Comparison of ENCODE assay signal across 11 mouse cellular contexts in the genomic region with DNA sequence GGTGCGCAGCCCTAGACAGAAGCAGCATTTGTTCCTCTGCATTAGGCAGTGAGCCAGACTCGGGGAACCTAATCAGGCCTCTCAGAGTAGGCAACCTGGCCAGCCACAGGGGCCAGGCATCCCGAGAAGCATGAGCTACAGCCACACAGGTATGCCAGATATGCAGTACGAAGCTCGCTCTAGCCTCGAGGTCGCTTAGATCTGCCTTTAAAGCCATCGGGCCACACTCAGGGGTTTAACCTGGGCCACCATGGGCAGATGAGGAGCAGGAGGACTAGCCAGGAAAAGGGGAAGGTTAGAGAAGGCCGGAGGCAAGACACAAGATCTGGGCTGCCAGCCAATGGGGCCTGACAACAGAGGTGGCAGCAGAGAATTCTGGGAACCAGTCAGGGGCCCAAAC. TPM values are rescaled to one million over a fixed set of nuclear protein-coding genes. Genes with fewer than 3 reads are reported as not detected.
DNase-seq lines count a peak whose midpoint lies in the region; ATAC-seq and TF ChIP-seq lines count a peak whose summit lies in the region.
"Had no signal": no experiment of that assay in that cellular context is flagged by ENCODE, and none has a peak within 500 bp of the region (broad histone marks: within the 10 kb centered on the region; RNA-seq: fewer than 3 reads in every experiment).

No protein-coding gene starts in this region.

- DNase-seq in heart, adult 18-20 months: peak; percentile 62 to 70
- no peak for DNase-seq in heart, adult 8-10 months (ENCODE audit: low spot score)
- peak; percentile 41 for DNase-seq in adrenal gland, postnatal 25 days
- DNase-seq in gastrocnemius, postnatal 10 days: peak; percentile 48
- peak; percentile 54 for DNase-seq in kidney, postnatal 10 days
- DNase-seq in yolk sac, embryonic 10.5 days (ENCODE audit: low spot score): no peak
- no peak for DNase-seq in midbrain, postnatal 0 days (ENCODE audit: low spot score)
- no peak for DNase-seq in frontal cortex, adult 2 months (ENCODE audit: extremely low spot score in 1 of 2, low spot score in 1 of 2)

- no peak overlapping the region for H3K4me3 ChIP-seq in midbrain, postnatal 0 days (ENCODE audit: low read depth, low read length)
- H3K4me3 ChIP-seq: liver, embryonic 15.5 days; neural tube, embryonic 12.5 days had no signal

- no peak for TF ChIP-seq CTCF in midbrain, postnatal 0 days (IDR thresholded peaks at IDR 0.05)

- H3K36me3 ChIP-seq in midbrain, postnatal 0 days (ENCODE audit: insufficient read depth, low read length): peaks cover 10% of the 10 kb centered on the region; the same call in 1 of the 2 replicates

- ATAC-seq in midbrain, postnatal 0 days (ENCODE audit: low FRiP score): no peak
- ATAC-seq: CD4-positive, CD25-positive, alpha-beta regulatory T cell, adult 4 months had no signal

- H3K27ac ChIP-seq in midbrain, postnatal 0 days (ENCODE audit: low read depth, low read length): no peak overlapping the region
- H3K27ac ChIP-seq: liver, embryonic 15.5 days; neural tube, embryonic 12.5 days had no signal

- no peak overlapping the region for H3K9ac ChIP-seq in midbrain, postnatal 0 days (replicated peaks; ENCODE audit: low read length, poor library complexity, severe bottlenecking)
- H3K9ac ChIP-seq: liver, embryonic 15.5 days; neural tube, embryonic 12.5 days had no signal

- H3K4me2 ChIP-seq in midbrain, postnatal 0 days (ENCODE audit: low read depth, low read length, poor library complexity, severe bottlenecking): no peak overlapping the region
- H3K4me2 ChIP-seq: liver, embryonic 15.5 days; neural tube, embryonic 12.5 days had no signal

- no peaks in the 10 kb centered on the region for H3K4me1 ChIP-seq in midbrain, postnatal 0 days (ENCODE audit: insufficient read depth, low read length)
- H3K4me1 ChIP-seq: neural tube, embryonic 12.5 days had no signal

- H3K9me3 ChIP-seq in midbrain, postnatal 0 days (ENCODE audit: low read length): no peaks in the 10 kb centered on the region
- H3K9me3 ChIP-seq: liver, embryonic 15.5 days; neural tube, embryonic 12.5 days had no signal

- H3K27me3 ChIP-seq in midbrain, postnatal 0 days (ENCODE audit: insufficient read depth, low read length): no peaks in the 10 kb centered on the region
- H3K27me3 ChIP-seq: liver, embryonic 15.5 days; neural tube, embryonic 12.5 days had no signal

- WGBS in midbrain, postnatal 0 days: 91% methylated on average over 9 of the region's 9 CpGs

RNA-seq across cellular contexts. Expression of a gene that starts 22.1 kb away (rescaled TPM):
- 10 to 100 TPM; 65.2 to 73.3 TPM for total RNA-seq in heart, adult 18-20 months (2021)
- total RNA-seq in heart, adult 8-10 months (2022): 10 to 100 TPM; 52.4 to 81.0 (median 72.0) TPM
- 85.6 and 98.2 TPM in 2 replicates for total RNA-seq in adrenal gland, postnatal 25 days (2021)
- total RNA-seq in gastrocnemius, postnatal 10 days (2021): 10 to 100 TPM; 70.7 to 83.8 TPM
- total RNA-seq in midbrain, postnatal 0 days (2014; rRNA removed): 74.8 and 91.0 TPM in 2 replicates
- polyA plus RNA-seq in midbrain, postnatal 0 days (2015; fragmentation: Nextera tagmentation; extraction: Ambion mirVana): 108 and 110 TPM in 2 replicates
- 59.1 and 59.3 TPM in 2 replicates for polyA plus RNA-seq in frontal cortex, adult 2 months (2012; rRNA removed)

Comparison
In these comparisons a context has a peak if more than half of its experiments do, and no peak if none do; other contexts are left out.
1. DNase-seq: peak in heart, adult 18-20 months (2 of 2), adrenal gland, postnatal 25 days (single experiment), gastrocnemius, postnatal 10 days (single experiment) and kidney, postnatal 10 days (single experiment); none in heart, adult 8-10 months (single experiment), yolk sac, embryonic 10.5 days (single experiment), midbrain, postnatal 0 days (single experiment) and frontal cortex, adult 2 months (0 of 2).